Mouse (Mus musculus) adrenal gland, postnatal 0 days (tissue): ENCODE data around the gene Olfr1341. TPM values are rescaled to one million over a fixed set of nuclear protein-coding genes. Genes with fewer than 3 reads are reported as not detected.

Source experiments
- polyA plus RNA-seq: library from polyadenylated mRNA; unstranded; fragments of >200 nt; fragmentation: Nextera tagmentation; extraction: Ambion mirVana; gene quantifications from 2 replicates; pipeline ENCODE4 v1.2.1, GENCODE M21; 2015

Gene Olfr1341
- polyA plus RNA-seq: not detected in 2 replicates

GRCm38 (mm10) chr4:118703223-118703622, at the start of gene Olfr1341:
TSS of gene Olfr1341 (plus strand) at chr4:118703523.

DNA sequence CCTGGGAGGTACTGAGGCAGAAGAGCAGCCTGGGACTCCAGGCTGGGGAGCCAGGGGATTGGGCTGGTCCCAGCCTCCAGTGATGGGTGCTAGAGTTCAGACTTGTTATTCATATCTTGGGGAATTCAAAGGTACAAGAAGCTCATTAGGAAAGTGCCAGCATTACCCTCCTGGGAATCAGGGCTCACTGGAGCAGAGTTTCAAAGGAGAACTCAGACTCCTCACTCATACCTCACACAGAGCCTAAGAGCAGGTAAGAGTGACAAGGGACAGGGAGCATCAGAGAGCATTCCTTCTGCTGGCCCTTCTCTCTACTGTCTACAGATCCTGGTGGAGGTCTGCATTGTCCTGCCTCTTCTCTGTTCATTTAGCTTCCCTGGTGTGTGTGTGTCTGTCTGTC, 44.7 kb upstream of the Olfr1341 start, which contains the start of gene Olfr62:
TSS of gene Olfr62 (plus strand) at position 301 of the 400 bp plus-strand sequence.

GRCm38 (mm10) chr4:118692412-118692973, 10.8 kb upstream of the Olfr1341 start, which contains the start of gene Olfr1342:
TSS of gene Olfr1342 (minus strand) at chr4:118692756.

GRCm38 (mm10) chr4:118719838-118720237, 16.5 kb downstream of the Olfr1341 start, which contains the start of gene Olfr1340:
TSS of gene Olfr1340 (plus strand) at chr4:118720138.

GRCm38 (mm10) chr4:118731875-118732274, 28.6 kb downstream of the Olfr1341 start, which contains the start of gene Olfr1339:
TSS of gene Olfr1339 (plus strand) at chr4:118732175.

GRCm38 (mm10) chr4:118758637-118759036, 55.3 kb downstream of the Olfr1341 start, which contains the start of gene Olfr1338:
TSS of gene Olfr1338 (minus strand) at chr4:118758737.

Other genes with a start within 250 kb of the Olfr1341 start
- gene Mpl, start 246.0 kb upstream of the Olfr1341 start, polyA plus RNA-seq: 0.32 and 0.62 TPM in 2 replicates
- 12.7 and 25.6 TPM in 2 replicates for gene Tie1, start 213.5 kb upstream of the Olfr1341 start, polyA plus RNA-seq
- gene 2610528J11Rik, start 176.5 kb upstream of the Olfr1341 start, polyA plus RNA-seq: 0.30 and 0.80 TPM in 2 replicates
- gene Tmem125, start 159.5 kb upstream of the Olfr1341 start, polyA plus RNA-seq: 0.93 and 1.2 TPM in 2 replicates
- 0.12 and 0.65 TPM in 2 replicates for gene Cfap57, start 82.7 kb upstream of the Olfr1341 start, polyA plus RNA-seq
- gene Ebna1bp2, start 82.7 kb upstream of the Olfr1341 start, polyA plus RNA-seq: 116 TPM in 2 replicates
- not detected in 2 replicates for gene Olfr62, start 44.6 kb upstream of the Olfr1341 start, polyA plus RNA-seq
- gene Olfr1342, start 10.8 kb upstream of the Olfr1341 start, polyA plus RNA-seq: not detected in 2 replicates
- not detected in 2 replicates for gene Olfr1340, start 16.6 kb downstream of the Olfr1341 start, polyA plus RNA-seq
- not detected in 2 replicates for gene Olfr1339, start 28.7 kb downstream of the Olfr1341 start, polyA plus RNA-seq
- not detected in 2 replicates for gene Olfr1338, start 55.2 kb downstream of the Olfr1341 start, polyA plus RNA-seq
- not detected in 2 replicates for gene Olfr1337, start 79.1 kb downstream of the Olfr1341 start, polyA plus RNA-seq
- gene Olfr1335, start 106.4 kb downstream of the Olfr1341 start, polyA plus RNA-seq: not detected in 2 replicates
- not detected in 2 replicates for gene Olfr1333, start 132.8 kb downstream of the Olfr1341 start, polyA plus RNA-seq
- not detected in 2 replicates for gene Olfr1331, start 161.1 kb downstream of the Olfr1341 start, polyA plus RNA-seq
- not detected in 2 replicates for gene Olfr1330, start 185.1 kb downstream of the Olfr1341 start, polyA plus RNA-seq
- gene Olfr1329, start 213.9 kb downstream of the Olfr1341 start, polyA plus RNA-seq: not detected in 2 replicates
- gene Olfr1328, start 235.1 kb downstream of the Olfr1341 start, polyA plus RNA-seq: not detected in 2 replicates